Mouse (Mus musculus): ENCODE measurements around the gene Zswim3.

- TF ChIP-seq CTCF (IDR thresholded peaks at IDR 0.05; ENCODE audit: control insufficient read depth, insufficient read depth, insufficient replicate concordance, low read depth, low read length) (no peak), POLR2A (IDR thresholded peaks at IDR 0.05; ENCODE audit: control insufficient read depth, low read depth, low read length) (no peak)
Measured at GRCm38 (mm10) chr2:164857842-164858553, 53.1 kb downstream of the Zswim3 start.
